ENCODE assay signal across 24 mouse cellular contexts in the genomic region with DNA sequence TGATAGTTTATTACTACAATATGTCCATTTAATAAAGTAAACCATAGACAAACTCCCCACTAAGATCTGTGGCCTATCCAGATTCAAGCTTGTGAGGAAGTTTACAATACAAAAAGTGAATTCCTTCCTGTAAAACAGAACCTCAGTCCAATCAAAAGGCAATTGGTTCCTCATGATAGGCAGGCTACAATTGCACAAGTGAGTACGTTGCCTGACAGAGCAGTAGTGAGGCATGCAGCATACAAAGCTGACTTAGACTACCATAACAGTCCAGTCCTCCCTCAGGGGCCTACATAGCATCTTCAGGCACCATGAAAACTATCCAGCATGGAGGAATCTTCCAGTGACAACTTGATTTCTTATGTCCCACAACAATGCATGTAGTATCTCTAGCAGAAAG.
DNase-seq lines count a peak whose midpoint lies in the region; ATAC-seq lines count a peak whose summit lies in the region.
"Had no signal": no experiment of that assay in that cellular context is flagged by ENCODE, and none has a peak within 500 bp of the region (broad histone marks: within the 10 kb centered on the region; RNA-seq: fewer than 3 reads in every experiment).

No protein-coding gene starts in this region.

- no peak overlapping the region for H3K4me3 ChIP-seq in forebrain, embryonic 11.5 days (ENCODE audit: low read depth, low read length)
- H3K4me3 ChIP-seq: embryonic facial prominence, embryonic 10.5 days; embryonic facial prominence, embryonic 12.5 days; forebrain, embryonic 12.5 days had no signal

- peak; percentile 50 for ATAC-seq in granulocyte monocyte progenitor cell, adult 5-6 weeks (replicated peaks; ENCODE audit: poor library complexity, severe bottlenecking)
- 0 out of 2 replicates have a peak, but pooled peaks have one; percentile 42 for ATAC-seq in megakaryocyte progenitor cell, adult 5-6 weeks (replicated peaks; ENCODE audit: poor library complexity)
- ATAC-seq in neutrophil, adult 5-6 weeks (ENCODE audit: extremely low read depth, insufficient number of reproducible peaks, low FRiP score, poor library complexity, severe bottlenecking) = 0 out of 2 replicates have a peak, but pooled peaks have one; percentile 46
- ATAC-seq in forebrain, embryonic 11.5 days (replicated peaks; ENCODE audit: low FRiP score) = no peak
- ATAC-seq: activated CD4-positive, CD25-positive, alpha-beta regulatory T cell, adult 4 months; CD4-positive, CD25-positive, alpha-beta regulatory T cell, adult 4 months; forebrain, embryonic 14.5 days; forebrain, embryonic 16.5 days; Patski had no signal

- no peak overlapping the region for H3K27ac ChIP-seq in forebrain, embryonic 11.5 days (ENCODE audit: low read depth, low read length)
- H3K27ac ChIP-seq: embryonic facial prominence, embryonic 10.5 days; embryonic facial prominence, embryonic 12.5 days; forebrain, embryonic 12.5 days had no signal

- H3K9ac ChIP-seq in forebrain, embryonic 11.5 days (ENCODE audit: low read length) = no peak overlapping the region
- H3K9ac ChIP-seq: embryonic facial prominence, embryonic 12.5 days; forebrain, embryonic 12.5 days had no signal

- no peak for DNase-seq in left cerebral cortex, adult 18-20 months (ENCODE audit: low spot score in 2 of 2)
- no peak for DNase-seq in forebrain, embryonic 11.5 days (ENCODE audit: low spot score)
- DNase-seq: adrenal gland, adult 8-10 months; adrenal gland, postnatal 14 days; adrenal gland, postnatal 36 days; B cell, adult 2 months; cerebellum, adult 11-12 months; cerebellum, adult 2 months; cerebellum, adult 9-10 months; cerebellum, postnatal 10 days; cerebellum, postnatal 25 days had no signal

- no peaks in the 10 kb centered on the region for H3K4me1 ChIP-seq in forebrain, embryonic 11.5 days (replicated peaks; ENCODE audit: control insufficient read depth, insufficient read depth, low read length)
- H3K4me1 ChIP-seq: embryonic facial prominence, embryonic 10.5 days; embryonic facial prominence, embryonic 12.5 days; forebrain, embryonic 12.5 days had no signal

- H3K27me3 ChIP-seq in forebrain, embryonic 11.5 days (ENCODE audit: control insufficient read depth, insufficient read depth, low read length) = no peaks in the 10 kb centered on the region
- H3K27me3 ChIP-seq: CH12.LX; embryonic facial prominence, embryonic 12.5 days; forebrain, embryonic 12.5 days had no signal

- no peaks in the 10 kb centered on the region for H3K9me3 ChIP-seq in forebrain, embryonic 11.5 days (ENCODE audit: control insufficient read depth, low read length)
- H3K9me3 ChIP-seq: embryonic facial prominence, embryonic 10.5 days; embryonic facial prominence, embryonic 12.5 days; forebrain, embryonic 12.5 days; G1E had no signal

- H3K36me3 ChIP-seq in forebrain, embryonic 11.5 days (ENCODE audit: control insufficient read depth, insufficient read depth, low read length) = no peaks in the 10 kb centered on the region
- H3K36me3 ChIP-seq: embryonic facial prominence, embryonic 10.5 days; embryonic facial prominence, embryonic 12.5 days; forebrain, embryonic 12.5 days; G1E had no signal

- H3K4me2 ChIP-seq in forebrain, embryonic 11.5 days (ENCODE audit: low read depth, low read length, severe bottlenecking) = no peak overlapping the region
- H3K4me2 ChIP-seq: embryonic facial prominence, embryonic 12.5 days; forebrain, embryonic 12.5 days had no signal

- 89% methylated on average over 1 of the region's 1 CpGs for WGBS in forebrain, embryonic 11.5 days
